Mouse (Mus musculus) megakaryocyte, embryonic 14.5 days (primary cell): ENCODE results near the gene Mcrip2. TPM values are rescaled to one million over a fixed set of nuclear protein-coding genes. Genes with fewer than 3 reads are reported as not detected.
"Not testable (repeated sequence)": the region's sequence is repeated elsewhere in the genome, so short reads cannot be mapped to it uniquely, and the experiment has no call there.

Experiments used
- H3K27me3 ChIP-seq: replicated peaks from 2 replicates; pipeline ENCODE3; 2012; ENCODE audit warnings: inconsistent platforms
- H3K36me3 ChIP-seq: replicated peaks from 2 replicates; pipeline ENCODE3; 2012; ENCODE audit warnings: low read length, inconsistent platforms, mixed read lengths
- H3K4me1 ChIP-seq: 2 replicates; pipeline ENCODE4 v1.6.1; 2012; ENCODE audit warnings: inconsistent platforms
- H3K4me3 ChIP-seq: replicated peaks from 2 replicates; pipeline ENCODE3; 2012; ENCODE audit warnings: moderate library complexity, mild to moderate bottlenecking, inconsistent platforms
- H3K9me3 ChIP-seq: 2 replicates; pipeline ENCODE4 v1.6.1; 2012; ENCODE audit warnings: inconsistent platforms
- FLI1 ChIP-seq: IDR thresholded peaks from 2 replicates; pipeline ENCODE4 v1.6.1; 2012; ENCODE audit warnings: low read length, inconsistent platforms, mixed read lengths
- GATA1 ChIP-seq: IDR thresholded peaks from 3 replicates; pipeline ENCODE4 v1.6.1; 2012; ENCODE audit warnings: mixed read lengths, low read length, inconsistent platforms, borderline replicate concordance
- polyA plus RNA-seq: library from polyadenylated mRNA; stranded (reverse); fragments of >175 nt; gene quantifications from 2 replicates; pipeline ENCODE4 v1.2.3, GENCODE M21; 2012; ENCODE audit warnings: low replicate concordance; ENCODE audit not compliant: insufficient read depth

Mcrip2 gene
- polyA plus RNA-seq, 1 experiment = 77.6 TPM

GRCm38 (mm10) chr17:25875171-25876136 is 6.9 kb upstream of the Mcrip2 start:
- no peaks in the 10 kb centered on the region for H3K9me3 ChIP-seq
- no peaks in the 10 kb centered on the region for H3K27me3 ChIP-seq
- TF ChIP-seq FLI1 = no peak
- no peak for TF ChIP-seq GATA1
- H3K4me3 ChIP-seq = peak overlapping the region; percentile 100
- H3K4me1 ChIP-seq = peaks cover 55% of the 10 kb centered on the region
- peaks cover 35% of the 10 kb centered on the region for H3K36me3 ChIP-seq

DNA sequence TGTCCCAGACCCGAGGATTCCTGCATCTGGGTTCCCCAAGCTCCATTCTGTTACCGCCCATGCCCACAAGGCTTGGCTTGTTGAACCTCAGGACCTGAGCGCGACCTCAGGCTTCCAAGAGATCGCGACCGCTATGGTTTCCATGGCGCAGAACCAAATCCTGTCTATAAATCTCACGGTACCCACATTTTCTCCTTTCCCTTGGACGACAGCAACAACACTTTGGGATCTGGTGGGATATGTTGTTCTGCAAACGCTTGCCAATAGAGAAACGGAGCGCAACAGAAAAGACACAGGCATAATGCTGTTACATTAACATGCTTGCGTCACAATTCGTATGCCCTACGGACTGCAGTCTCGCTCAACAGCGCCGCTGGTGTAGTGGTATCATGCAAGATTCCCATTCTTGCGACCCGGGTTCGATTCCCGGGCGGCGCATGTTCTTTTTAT is 6.2 kb upstream of the Mcrip2 start, which contains the start of gene Mettl26:
TSS of gene Mettl26 (plus strand) at position 354 of the 450 bp plus-strand sequence.
- Histone ChIP-seq H3K9me3 (no peaks in the 10 kb centered on the region), H3K4me1 (peaks cover 55% of the 10 kb centered on the region), H3K36me3 (peaks cover 28% of the 10 kb centered on the region), H3K4me3 (peak within 1 kb of the TSS; percentile 100), H3K27me3 (no peaks in the 10 kb centered on the region)
- TF ChIP-seq FLI1 (no peak), GATA1 (no peak)

GRCm38 (mm10) chr17:25874148-25874720 is 5.7 kb upstream of the Mcrip2 start:
- no peaks in the 10 kb centered on the region for H3K9me3 ChIP-seq
- peaks cover 53% of the 10 kb centered on the region for H3K4me1 ChIP-seq
- TF ChIP-seq FLI1 = no peak
- no peak for TF ChIP-seq GATA1
- peaks cover 23% of the 10 kb centered on the region for H3K36me3 ChIP-seq
- H3K4me3 ChIP-seq = peak overlapping the region; percentile 100
- H3K27me3 ChIP-seq = no peaks in the 10 kb centered on the region

- Histone ChIP-seq H3K4me3 (peak overlapping the region; percentile 100), H3K4me1 (peaks cover 55% of the 10 kb centered on the region), H3K27me3 (no peaks in the 10 kb centered on the region), H3K9me3 (no peaks in the 10 kb centered on the region), H3K36me3 (peaks cover 16% of the 10 kb centered on the region)
- TF ChIP-seq FLI1 = no peak
- TF ChIP-seq GATA1 = no peak
Measured at GRCm38 (mm10) chr17:25873405-25874147, 5.0 kb upstream of the Mcrip2 start.

GRCm38 (mm10) chr17:25872676-25873075 is 4.1 kb upstream of the Mcrip2 start:
- Histone ChIP-seq H3K27me3 (no peaks in the 10 kb centered on the region), H3K9me3 (no peaks in the 10 kb centered on the region), H3K4me1 (peaks cover 64% of the 10 kb centered on the region), H3K4me3 (no peak overlapping the region), H3K36me3 (peaks cover 7% of the 10 kb centered on the region)
- no peak for TF ChIP-seq GATA1
- no peak for TF ChIP-seq FLI1

- not testable (repeated sequence) for H3K36me3 ChIP-seq, H3K27me3 ChIP-seq, H3K9me3 ChIP-seq, H3K4me3 ChIP-seq
- peaks cover 68% of the 10 kb centered on the region for H3K4me1 ChIP-seq
Measured at GRCm38 (mm10) chr17:25871566-25871965, 3.0 kb upstream of the Mcrip2 start.

- H3K36me3 ChIP-seq = peaks cover 8% of the 10 kb centered on the region
- no peaks in the 10 kb centered on the region for H3K27me3 ChIP-seq
- peaks cover 67% of the 10 kb centered on the region for H3K4me1 ChIP-seq
- no peak overlapping the region for H3K4me3 ChIP-seq
- no peaks in the 10 kb centered on the region for H3K9me3 ChIP-seq
- TF ChIP-seq FLI1 = no peak
Measured at GRCm38 (mm10) chr17:25869954-25870353, 1.4 kb upstream of the Mcrip2 start.

- Histone ChIP-seq H3K4me1 (peaks cover 66% of the 10 kb centered on the region), H3K9me3 (no peaks in the 10 kb centered on the region), H3K4me3 (no peak overlapping the region), H3K27me3 (no peaks in the 10 kb centered on the region), H3K36me3 (peaks cover 13% of the 10 kb centered on the region)
- no peak for TF ChIP-seq FLI1
- TF ChIP-seq GATA1 = no peak
Measured at GRCm38 (mm10) chr17:25869498-25869897, 934 bp upstream of the Mcrip2 start.

DNA sequence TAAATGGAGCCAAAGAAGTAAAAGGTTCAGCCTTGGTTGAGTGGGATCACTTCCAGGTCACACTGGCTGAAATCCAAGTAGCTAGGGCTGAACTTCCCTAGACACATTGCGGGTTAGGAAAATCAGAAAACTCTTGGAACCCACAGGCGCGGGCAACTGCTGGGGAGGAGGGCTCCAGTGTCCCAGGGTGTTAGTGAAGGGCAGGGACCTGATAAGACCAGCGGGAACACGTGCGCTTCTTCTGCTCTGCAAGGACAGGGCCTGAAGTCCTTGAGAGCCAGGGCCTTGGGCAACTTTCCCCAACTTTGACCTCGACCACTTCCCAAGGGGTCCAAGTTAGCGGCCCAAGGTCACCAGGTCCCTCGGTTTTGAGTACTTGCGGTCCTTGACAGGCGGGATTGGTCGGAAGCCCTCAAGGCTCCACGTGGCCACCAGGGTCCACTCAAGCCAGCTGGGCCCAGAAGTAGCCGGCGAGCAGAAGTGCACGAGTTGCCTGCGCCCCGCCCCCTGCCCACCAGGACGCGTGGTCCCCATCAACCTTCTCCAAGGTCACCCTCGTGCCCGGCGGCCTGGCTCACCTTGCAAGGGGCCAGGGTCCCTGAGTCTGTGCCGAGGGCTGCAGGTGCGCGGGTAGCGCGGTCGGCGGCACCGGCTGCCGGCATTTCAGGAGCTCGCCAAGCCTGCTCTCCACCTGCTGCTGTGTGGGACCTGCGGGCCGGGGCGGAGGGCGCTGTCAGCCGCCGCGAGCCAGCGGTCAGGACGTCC is 546 bp downstream of the Mcrip2 start:
- H3K4me3 ChIP-seq = peak overlapping the region; percentile 94
- H3K36me3 ChIP-seq = peaks cover 24% of the 10 kb centered on the region
- no peak for TF ChIP-seq FLI1
- no peaks in the 10 kb centered on the region for H3K27me3 ChIP-seq
- H3K9me3 ChIP-seq = no peaks in the 10 kb centered on the region
- H3K4me1 ChIP-seq = peaks cover 68% of the 10 kb centered on the region
